Mouse (Mus musculus): Measurements from ENCODE around the gene Pacrg.

DNA sequence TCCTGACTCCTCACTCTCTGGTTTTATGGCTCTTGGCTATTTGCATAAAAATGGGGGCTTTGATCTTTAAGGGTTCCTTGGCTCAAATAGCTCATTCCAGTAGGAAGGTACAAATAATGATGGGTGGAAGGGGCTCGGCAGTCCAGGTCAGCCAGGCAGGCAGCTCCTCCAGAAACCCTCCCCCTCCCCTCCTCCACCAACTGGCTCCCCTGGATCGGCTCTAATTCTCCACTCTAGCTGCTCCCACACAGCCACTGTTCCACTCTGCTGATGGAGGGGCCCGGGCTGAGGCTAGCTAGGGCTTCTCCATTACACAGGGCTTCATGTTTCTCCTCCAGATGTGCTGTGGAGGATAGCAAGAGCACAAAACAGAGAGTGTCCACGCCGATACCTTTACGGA is 325.3 kb downstream of the Pacrg start:
- TF ChIP-seq ZMIZ1 (IDR thresholded peaks at IDR 0.05; ENCODE audit: low read depth, low read length): no peak
- TF ChIP-seq ELF1 (IDR thresholded peaks at IDR 0.05; ENCODE audit: low read depth, low read length): no peak
- TF ChIP-seq CTCF (IDR thresholded peaks at IDR 0.05 in 2 of 3, conservative IDR thresholded peaks at IDR 0.05 in 1 of 3; ENCODE audit: control insufficient read depth in 1 of 3, insufficient read depth in 1 of 3, low read depth in 2 of 3, low read length in 3 of 3, poor library complexity in 1 of 3, severe bottlenecking in 1 of 3): no peak
- TF ChIP-seq TCF12 (IDR thresholded peaks at IDR 0.05; ENCODE audit: low read depth, low read length): no peak
- TF ChIP-seq EP300 (IDR thresholded peaks at IDR 0.05; ENCODE audit: low read depth in 1 of 2, low read length in 2 of 2): no peak
- no peak for TF ChIP-seq POLR2A (IDR thresholded peaks at IDR 0.05; ENCODE audit: control insufficient read depth in 1 of 2, insufficient read depth in 1 of 2, low read depth in 1 of 2, low read length in 2 of 2, poor library complexity in 1 of 2)
- TF ChIP-seq E2F4 (IDR thresholded peaks at IDR 0.05; ENCODE audit: borderline replicate concordance, low read depth, low read length): no peak

Data from MEL (cell line).